Mouse (Mus musculus): Measurements from ENCODE around the gene Wdr45. TPM values are rescaled to one million over a fixed set of nuclear protein-coding genes. Genes with fewer than 3 reads are reported as not detected.
A peak's percentile ranks its signal among the peaks of the same experiment; 100 is the strongest.
"Not testable (repeated sequence)": the region's sequence is repeated elsewhere in the genome, so short reads cannot be mapped to it uniquely, and the experiment has no call there.

Gene Wdr45
- polyA plus RNA-seq, 1 experiment from 2014 or later, result 20.8 TPM

GRCm38 (mm10) chrX:7680057-7680412, 34.1 kb upstream of the Wdr45 start:
- no peak for DNase-seq (ENCODE audit: low spot score)
- Histone ChIP-seq H3K9me3 (replicated peaks) (no peaks in the 10 kb centered on the region), H3K36me3 (no peaks in the 10 kb centered on the region), H3K27ac (peak overlapping the region; percentile 36; the same call in 1 of the 2 replicates), H3K4me3 (peak overlapping the region; percentile 45), H3K4me1 (no peaks in the 10 kb centered on the region), H3K27me3 (ENCODE audit: low read depth, poor library complexity, severe bottlenecking) (peaks cover 4% of the 10 kb centered on the region; the same call in 1 of the 2 replicates)
- WGBS, result 12% methylated on average over 12 of the region's 12 CpGs

GRCm38 (mm10) chrX:7680864-7681263, 33.3 kb upstream of the Wdr45 start, which contains the start of gene Magix:
Gene Magix (minus strand): TSS chrX:7681251.
- no peak for DNase-seq (ENCODE audit: low spot score)
- 67% methylated on average over 14 of the region's 14 CpGs for WGBS
- H3K27ac ChIP-seq, result peak within 1 kb of the TSS; percentile 36; the same call in 1 of the 2 replicates

GRCm38 (mm10) chrX:7688321-7688720, 25.8 kb upstream of the Wdr45 start:
- no peaks in the 10 kb centered on the region for H3K36me3 ChIP-seq
- WGBS, result 89% methylated on average over 2 of the region's 2 CpGs
- DNase-seq (ENCODE audit: low spot score), result no peak
- H3K27ac ChIP-seq, result no peak overlapping the region
- H3K4me3 ChIP-seq, result no peak overlapping the region
- no peaks in the 10 kb centered on the region for H3K9me3 ChIP-seq (replicated peaks)
- no peaks in the 10 kb centered on the region for H3K4me1 ChIP-seq
- no peaks in the 10 kb centered on the region for H3K27me3 ChIP-seq (ENCODE audit: low read depth, poor library complexity, severe bottlenecking)

More at GRCm38 (mm10) chrX:7680864-7681263, 33.3 kb upstream of the Wdr45 start, which contains the start of gene Magix:
- H3K27me3 ChIP-seq (ENCODE audit: low read depth, poor library complexity, severe bottlenecking), result peaks cover 4% of the 10 kb centered on the region; the same call in 1 of the 2 replicates
- H3K36me3 ChIP-seq, result no peaks in the 10 kb centered on the region
- H3K4me1 ChIP-seq, result no peaks in the 10 kb centered on the region
- H3K4me3 ChIP-seq, result peak within 1 kb of the TSS; percentile 45
- no peaks in the 10 kb centered on the region for H3K9me3 ChIP-seq (replicated peaks)

GRCm38 (mm10) chrX:7690486-7690885, 23.6 kb upstream of the Wdr45 start:
- 67% methylated on average over 3 of the region's 3 CpGs for WGBS
- no peak overlapping the region for H3K4me3 ChIP-seq
- H3K27ac ChIP-seq, result no peak overlapping the region

GRCm38 (mm10) chrX:7692862-7693261, 21.3 kb upstream of the Wdr45 start:
- Histone ChIP-seq H3K9me3 (replicated peaks) (no peaks in the 10 kb centered on the region), H3K36me3 (no peaks in the 10 kb centered on the region), H3K27ac (no peak overlapping the region), H3K4me3 (no peak overlapping the region), H3K27me3 (ENCODE audit: low read depth, poor library complexity, severe bottlenecking) (no peaks in the 10 kb centered on the region), H3K4me1 (no peaks in the 10 kb centered on the region)
- no peak for DNase-seq (ENCODE audit: low spot score)
- WGBS, result 37% methylated on average over 4 of the region's 4 CpGs

More at GRCm38 (mm10) chrX:7690486-7690885, 23.6 kb upstream of the Wdr45 start:
- Histone ChIP-seq H3K27me3 (ENCODE audit: low read depth, poor library complexity, severe bottlenecking) (no peaks in the 10 kb centered on the region), H3K9me3 (replicated peaks) (no peaks in the 10 kb centered on the region), H3K4me1 (no peaks in the 10 kb centered on the region), H3K36me3 (no peaks in the 10 kb centered on the region)
- no peak for DNase-seq (ENCODE audit: low spot score)

GRCm38 (mm10) chrX:7696520-7696919, 17.6 kb upstream of the Wdr45 start:
- H3K9me3 ChIP-seq (replicated peaks), result no peaks in the 10 kb centered on the region

GRCm38 (mm10) chrX:7696954-7697381, 17.2 kb upstream of the Wdr45 start, which contains the start of gene Gpkow:
Gene Gpkow (plus strand): TSS chrX:7697131.
- peak within 1 kb of the TSS; percentile 74 for H3K27ac ChIP-seq

More at GRCm38 (mm10) chrX:7696520-7696919, 17.6 kb upstream of the Wdr45 start:
- Histone ChIP-seq H3K4me3 (peak overlapping the region; percentile 65), H3K4me1 (0 out of 2 replicates have a peak, but pooled peaks cover 4% of the 10 kb centered on the region), H3K27ac (no peak overlapping the region), H3K27me3 (ENCODE audit: low read depth, poor library complexity, severe bottlenecking) (no peaks in the 10 kb centered on the region), H3K36me3 (peaks cover 32% of the 10 kb centered on the region)
- no peak for DNase-seq (ENCODE audit: low spot score)
- WGBS, result 39% methylated on average over 6 of the region's 6 CpGs

GRCm38 (mm10) chrX:7713764-7714134, 384 bp upstream of the Wdr45 start:
- H3K27me3 ChIP-seq (ENCODE audit: low read depth, poor library complexity, severe bottlenecking); DNase-seq (ENCODE audit: low spot score); H3K4me1 ChIP-seq; H3K9me3 ChIP-seq (replicated peaks): not testable (repeated sequence)
- Histone ChIP-seq H3K36me3 (peaks cover 12% of the 10 kb centered on the region), H3K4me3 (peak overlapping the region; percentile 48), H3K27ac (peak overlapping the region; percentile 66; the same call in 1 of the 2 replicates)
- 23% methylated on average over 6 of the region's 12 CpGs for WGBS

More at GRCm38 (mm10) chrX:7696954-7697381, 17.2 kb upstream of the Wdr45 start, which contains the start of gene Gpkow:
- H3K27me3 ChIP-seq (ENCODE audit: low read depth, poor library complexity, severe bottlenecking), result no peaks in the 10 kb centered on the region
- DNase-seq (ENCODE audit: low spot score), result peak; percentile 74
- WGBS, result 10% methylated on average over 33 of the region's 33 CpGs
- no peaks in the 10 kb centered on the region for H3K9me3 ChIP-seq (replicated peaks)
- H3K36me3 ChIP-seq, result peaks cover 36% of the 10 kb centered on the region
- H3K4me3 ChIP-seq, result peak within 1 kb of the TSS; percentile 65
- H3K4me1 ChIP-seq, result 0 out of 2 replicates have a peak, but pooled peaks cover 4% of the 10 kb centered on the region

GRCm38 (mm10) chrX:7716058-7716457, 1.9 kb downstream of the Wdr45 start:
- 31% methylated on average over 1 of the region's 1 CpGs for WGBS

GRCm38 (mm10) chrX:7721514-7722281, 7.6 kb downstream of the Wdr45 start, which contains the start of gene Gm45208:
Gene Gm45208 (plus strand): TSS chrX:7722245.
- Histone ChIP-seq H3K9me3 (replicated peaks) (no peaks in the 10 kb centered on the region), H3K4me1 (peaks cover 4% of the 10 kb centered on the region; the same call in 1 of the 2 replicates), H3K27ac (peak within 1 kb of the TSS; percentile 91), H3K36me3 (peaks cover 26% of the 10 kb centered on the region), H3K27me3 (ENCODE audit: low read depth, poor library complexity, severe bottlenecking) (no peaks in the 10 kb centered on the region), H3K4me3 (peak within 1 kb of the TSS; percentile 65)
- 18% methylated on average over 22 of the region's 22 CpGs for WGBS
- peak; percentile 70 for DNase-seq (ENCODE audit: low spot score)

More at GRCm38 (mm10) chrX:7716058-7716457, 1.9 kb downstream of the Wdr45 start:
- not testable (repeated sequence) for DNase-seq (ENCODE audit: low spot score); H3K4me3 ChIP-seq; H3K9me3 ChIP-seq (replicated peaks); H3K27ac ChIP-seq; H3K27me3 ChIP-seq (ENCODE audit: low read depth, poor library complexity, severe bottlenecking); H3K36me3 ChIP-seq; H3K4me1 ChIP-seq

- H3K27ac ChIP-seq, result peak overlapping the region; percentile 91
- peaks cover 31% of the 10 kb centered on the region for H3K36me3 ChIP-seq
- peak overlapping the region; percentile 65 for H3K4me3 ChIP-seq
- no peaks in the 10 kb centered on the region for H3K9me3 ChIP-seq (replicated peaks)
- DNase-seq (ENCODE audit: low spot score), result no peak
- H3K27me3 ChIP-seq (ENCODE audit: low read depth, poor library complexity, severe bottlenecking), result no peaks in the 10 kb centered on the region
- 12% methylated on average over 11 of the region's 11 CpGs for WGBS
- peaks cover 4% of the 10 kb centered on the region; the same call in 1 of the 2 replicates for H3K4me1 ChIP-seq
Observed at GRCm38 (mm10) chrX:7722282-7722611, 8.1 kb downstream of the Wdr45 start.

- H3K27me3 ChIP-seq (ENCODE audit: low read depth, poor library complexity, severe bottlenecking), result no peaks in the 10 kb centered on the region
- peaks cover 36% of the 10 kb centered on the region for H3K36me3 ChIP-seq
- DNase-seq (ENCODE audit: low spot score), result no peak
- peak overlapping the region; percentile 65 for H3K4me3 ChIP-seq
- H3K4me1 ChIP-seq, result peaks cover 4% of the 10 kb centered on the region; the same call in 1 of the 2 replicates
- WGBS, result 31% methylated on average over 4 of the region's 4 CpGs
- no peak overlapping the region for H3K27ac ChIP-seq
- no peaks in the 10 kb centered on the region for H3K9me3 ChIP-seq (replicated peaks)
Observed at GRCm38 (mm10) chrX:7722691-7723090, 8.6 kb downstream of the Wdr45 start.

GRCm38 (mm10) chrX:7724135-7724534, 10.0 kb downstream of the Wdr45 start:
- Histone ChIP-seq H3K36me3 (peaks cover 36% of the 10 kb centered on the region), H3K4me1 (peaks cover 6% of the 10 kb centered on the region; the same call in 1 of the 2 replicates), H3K27ac (no peak overlapping the region), H3K4me3 (no peak overlapping the region), H3K9me3 (replicated peaks) (no peaks in the 10 kb centered on the region), H3K27me3 (ENCODE audit: low read depth, poor library complexity, severe bottlenecking) (no peaks in the 10 kb centered on the region)
- 94% methylated on average over 7 of the region's 7 CpGs for WGBS
- DNase-seq (ENCODE audit: low spot score), result no peak
